Mouse (Mus musculus): ENCODE measurements around the gene Serping1.

DNA sequence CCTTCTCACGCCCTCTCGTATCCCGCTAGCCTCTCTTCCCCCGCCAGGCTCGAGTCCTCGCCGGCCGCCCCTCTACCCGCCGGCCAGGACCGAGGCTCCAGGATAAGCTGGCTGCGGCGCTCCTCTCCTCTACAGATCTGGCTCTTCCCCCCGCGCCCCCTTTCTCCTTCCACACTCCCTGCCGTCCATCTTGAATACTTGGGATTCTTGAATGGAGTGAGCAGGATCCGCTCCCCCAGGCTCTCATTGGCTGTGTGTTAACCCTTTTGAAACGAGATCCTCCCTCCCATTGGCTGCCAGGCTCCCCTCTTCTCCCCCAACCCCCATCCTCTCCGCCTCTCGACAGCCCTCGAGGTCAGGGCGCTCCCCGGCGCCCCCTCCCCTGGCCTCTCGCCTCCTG, 31.7 kb downstream of the Serping1 start, which contains the start of gene Gm19426:
- no peak for TF ChIP-seq CTCF (IDR thresholded peaks at IDR 0.05; ENCODE audit: control insufficient read depth, insufficient read depth, insufficient replicate concordance, low read depth, low read length)
- no peak for TF ChIP-seq POLR2A (IDR thresholded peaks at IDR 0.05; ENCODE audit: control insufficient read depth, low read depth, low read length)
